Mouse (Mus musculus) heart, adult 18-20 months (tissue): Measurements from ENCODE around the gene Dclre1a. TPM values are rescaled to one million over a fixed set of nuclear protein-coding genes. Genes with fewer than 3 reads are reported as not detected.
A peak's percentile ranks its signal among the peaks of the same experiment; 100 is the strongest.
"Not testable (repeated sequence)": the region's sequence is repeated elsewhere in the genome, so short reads cannot be mapped to it uniquely, and the experiment has no call there.

Experiments used
- DNase-seq, 2 experiments: peaks; one replicate each; pipeline ENCODE4 v3.0.0; 2021 to 2022; ENCODE audit warnings: mixed read lengths in 1 of 2
- total RNA-seq, 2 experiments: library from RNA; stranded (reverse); gene quantifications; 2 replicates each; pipeline ENCODE4 v1.2.3; 2021

Gene Dclre1a
- total RNA-seq, 2 experiments from 2014 or later: 8.3 to 10.1 TPM

DNA sequence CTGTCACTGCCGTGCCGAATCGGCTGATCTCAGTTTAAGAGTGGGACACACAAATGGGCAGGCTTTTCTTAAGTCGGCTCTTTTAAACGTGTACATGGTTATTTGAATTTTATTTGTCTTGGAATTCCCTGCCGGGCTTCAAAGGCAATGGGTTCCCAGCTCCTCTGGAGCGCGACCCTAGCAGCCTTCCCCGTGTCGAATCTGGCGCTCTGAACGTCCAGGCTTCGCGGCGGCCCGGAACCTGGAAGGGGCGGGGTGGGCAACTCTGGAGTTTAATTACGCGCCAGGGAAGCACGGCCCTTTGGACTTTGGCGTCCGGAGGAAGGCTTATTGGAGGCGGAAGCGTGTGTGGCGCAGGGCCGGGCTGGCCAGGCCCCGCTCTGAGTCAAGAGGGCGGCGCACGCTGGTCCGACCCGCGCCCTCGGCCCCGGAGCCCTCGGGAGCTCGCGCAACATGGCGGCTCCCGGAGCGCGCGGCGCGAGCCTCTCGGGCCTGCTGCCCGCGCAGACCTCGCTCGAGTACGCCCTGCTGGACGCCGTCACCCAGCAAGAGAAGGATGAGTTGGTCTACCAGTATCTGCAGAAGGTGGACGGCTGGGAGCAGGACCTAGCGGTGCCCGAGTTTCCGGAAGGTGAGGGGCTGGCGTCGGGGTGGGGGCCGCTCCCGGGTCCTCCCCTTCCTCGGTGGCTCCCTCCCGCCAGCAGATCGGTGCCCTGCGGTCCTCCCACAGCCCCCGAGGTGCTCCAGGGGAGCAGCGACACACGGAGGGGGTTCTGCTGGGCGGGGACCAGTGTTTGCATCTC, 409 bp upstream of the Dclre1a start, which contains the start of gene Nhlrc2:
Gene Nhlrc2, plus strand, starts transcription at position 32 of the 803 bp plus-strand sequence.
- peak; percentile 94 for DNase-seq

DNA sequence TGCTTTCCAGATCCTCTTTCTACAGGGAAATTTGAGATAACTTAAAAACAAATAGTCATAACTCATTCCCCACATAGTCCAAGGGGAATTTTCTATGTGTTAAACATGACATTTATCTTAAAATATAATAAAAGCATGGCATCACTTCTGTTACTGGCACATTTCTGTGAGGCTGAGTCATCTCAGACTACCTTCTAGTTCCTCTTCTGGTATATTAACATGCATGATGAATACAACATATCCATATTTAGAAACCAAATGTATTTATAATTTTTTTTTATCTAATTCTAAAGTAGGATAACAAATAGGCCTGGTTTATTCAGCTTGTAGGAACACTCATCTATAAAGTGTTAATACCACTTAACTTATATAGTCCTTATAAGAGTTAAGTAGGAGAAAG, 2.0 kb downstream of the Dclre1a start:
- DNase-seq: no peak

DNA sequence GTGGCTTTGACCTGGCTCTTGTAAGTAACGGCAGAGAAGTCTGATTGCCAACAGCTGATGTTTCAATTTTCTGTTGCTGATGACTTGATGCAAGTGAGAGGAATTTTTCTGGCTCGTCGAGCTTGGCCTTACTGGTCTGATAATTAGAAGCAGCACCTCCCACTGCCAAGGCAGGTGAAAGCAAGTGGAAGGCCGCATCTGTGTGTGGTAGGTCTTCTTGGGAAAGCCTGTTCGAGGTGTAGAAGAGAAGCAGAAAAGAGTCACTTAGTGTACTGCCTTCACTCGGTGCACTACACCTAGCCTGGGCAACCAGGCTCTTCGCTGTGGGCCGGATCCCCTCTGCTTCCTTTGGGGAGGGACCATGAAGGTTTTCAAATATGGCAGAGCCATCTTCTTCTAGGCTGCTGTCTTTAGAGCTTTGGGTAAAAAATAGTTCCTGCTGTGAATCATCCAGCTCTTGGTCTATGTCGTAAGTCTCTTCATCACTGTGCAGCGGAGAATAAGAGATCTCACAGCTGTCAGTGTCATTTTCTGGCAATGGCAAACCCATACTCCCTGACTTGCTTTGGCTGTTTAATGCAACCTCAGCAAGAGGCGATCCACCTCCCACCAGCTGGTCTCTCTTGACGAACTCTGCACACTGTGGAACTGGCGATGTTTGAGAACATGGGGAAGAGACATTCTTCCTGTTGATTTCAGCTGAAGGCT, 3.2 kb downstream of the Dclre1a start:
- DNase-seq: peak in 1 of 2 experiments; percentile 67

DNA sequence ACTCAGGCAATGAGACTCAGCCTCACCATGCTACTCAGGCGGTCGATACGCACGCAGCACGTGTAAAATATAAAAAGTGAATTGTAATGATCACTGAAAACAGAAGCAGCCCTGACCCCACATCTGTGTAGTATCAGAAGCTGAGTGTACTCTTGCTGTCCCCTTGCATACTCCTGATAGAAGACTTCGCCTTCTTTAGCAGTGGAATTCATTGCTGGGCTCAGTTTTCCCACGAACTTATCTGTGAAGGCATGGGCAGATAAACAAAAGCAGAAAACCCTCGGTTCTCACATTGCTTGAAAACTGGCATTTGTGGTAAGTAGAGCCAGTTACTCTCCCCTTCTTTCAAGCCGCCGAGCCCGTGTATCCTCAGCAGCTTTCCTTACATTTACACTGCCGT, 4.7 kb downstream of the Dclre1a start:
- DNase-seq: no peak

DNA sequence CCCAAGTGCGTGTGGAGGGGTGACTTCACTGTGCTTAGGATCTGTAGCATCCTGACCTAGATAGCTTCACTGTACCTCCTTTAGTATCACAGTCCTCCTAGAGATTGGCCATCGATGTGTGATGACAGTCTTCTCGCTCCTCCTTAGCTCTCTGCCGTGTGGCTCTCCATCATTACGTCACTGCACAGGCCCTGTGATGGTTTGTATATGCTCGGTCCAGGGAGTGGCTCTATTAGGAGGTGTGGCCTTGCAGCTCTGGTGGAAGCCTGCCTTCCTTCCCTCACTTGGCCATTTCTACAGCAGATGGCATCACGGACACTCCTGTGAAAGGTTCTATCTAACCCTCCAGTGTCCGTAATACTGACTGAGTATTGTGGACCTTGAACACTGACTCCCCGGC, 12.3 kb downstream of the Dclre1a start:
- no peak for DNase-seq

DNA sequence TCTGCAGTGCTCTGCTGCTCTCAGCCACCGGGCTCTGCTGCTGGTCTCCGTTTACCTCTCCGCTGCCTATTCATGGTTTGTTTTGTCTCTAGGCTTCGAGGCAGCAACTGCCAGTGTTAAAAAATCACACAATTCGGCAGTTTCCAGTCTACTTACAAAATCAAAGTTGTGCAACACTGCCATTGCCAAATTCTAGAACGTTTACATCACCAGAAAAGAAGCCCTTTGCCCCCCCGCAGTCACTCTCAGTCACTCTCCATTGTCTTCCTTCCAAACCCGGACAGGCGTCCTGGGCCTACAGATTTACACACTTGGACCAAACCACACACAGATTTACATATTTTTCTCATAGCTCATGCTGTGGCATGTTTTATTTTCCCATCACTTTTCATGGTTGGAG, 13.0 kb downstream of the Dclre1a start:
- DNase-seq: peak; percentile 44 to 51

DNA sequence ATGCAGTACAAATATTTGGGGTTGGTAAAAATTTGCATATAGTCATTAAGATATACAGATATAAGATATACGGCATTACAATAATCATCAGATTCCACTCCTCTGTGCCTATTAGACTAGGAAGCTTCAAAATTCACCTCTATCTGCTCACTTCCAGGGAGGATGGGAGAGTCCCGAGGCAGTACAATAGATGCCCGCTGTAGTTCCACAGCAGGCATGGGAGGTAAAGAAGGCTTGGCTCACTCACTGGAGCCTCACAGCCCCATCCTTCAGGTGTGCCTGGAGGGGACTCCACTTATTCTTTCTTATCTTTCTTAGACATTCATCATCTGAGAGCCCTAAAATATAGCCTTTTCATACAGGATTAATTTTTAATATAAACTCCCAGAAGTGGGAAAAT, 13.7 kb downstream of the Dclre1a start:
- no peak for DNase-seq

DNA sequence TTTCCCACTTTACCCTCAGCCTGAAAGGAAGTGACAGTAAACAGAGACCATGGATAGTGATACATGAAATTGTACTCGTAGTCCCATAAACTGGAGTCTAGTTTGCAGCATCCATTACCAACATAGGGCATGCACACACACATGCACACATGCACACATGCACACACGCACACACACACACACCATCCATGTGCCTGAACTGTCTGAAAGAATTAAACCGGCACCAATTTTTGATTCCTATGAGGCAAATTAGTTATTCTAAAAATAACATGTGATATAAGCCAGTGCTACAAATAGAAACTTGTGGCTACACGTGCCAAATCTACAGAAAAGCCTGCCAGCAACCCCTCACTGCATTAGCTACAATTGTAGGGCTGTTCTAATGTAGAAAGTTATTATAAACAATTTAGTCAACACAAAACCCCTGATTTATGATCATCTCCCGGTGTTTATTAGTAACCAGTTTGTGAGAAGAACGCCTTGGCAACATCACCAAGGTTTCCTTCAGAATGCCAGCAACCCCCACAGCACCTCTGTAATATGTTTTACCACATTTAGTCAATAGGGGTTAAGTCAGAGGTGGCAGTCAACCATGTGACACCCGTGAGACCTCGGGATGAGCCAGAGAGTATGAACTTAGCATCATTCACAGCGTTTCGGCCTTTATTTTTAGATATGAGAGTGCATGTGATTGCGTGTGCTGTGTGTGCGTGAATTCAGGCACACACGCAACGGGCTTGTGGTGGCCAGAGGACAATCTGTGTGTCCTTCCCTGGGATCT, 14.5 kb downstream of the Dclre1a start:
- DNase-seq: peak; percentile 41 to 61

DNA sequence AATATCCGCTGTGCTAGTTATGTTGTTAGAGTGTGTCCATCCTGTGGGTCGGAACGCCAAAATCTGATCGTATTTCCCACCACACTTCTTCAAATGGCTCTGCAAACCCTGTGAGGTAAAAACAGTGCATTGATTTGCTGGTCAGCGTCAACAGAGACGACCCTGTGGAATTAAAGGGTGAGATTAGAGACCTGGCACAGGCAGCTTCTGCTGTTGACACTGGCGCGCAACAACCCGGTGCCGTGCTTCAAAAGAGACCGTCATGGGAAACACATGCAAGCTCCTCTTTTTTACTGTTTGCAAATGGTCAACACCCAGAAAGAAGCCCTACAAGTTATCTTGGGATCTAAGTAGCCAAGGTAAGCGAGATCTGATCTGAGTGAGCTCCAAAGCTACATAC, 16.8 kb downstream of the Dclre1a start:
- DNase-seq: no peak

DNA sequence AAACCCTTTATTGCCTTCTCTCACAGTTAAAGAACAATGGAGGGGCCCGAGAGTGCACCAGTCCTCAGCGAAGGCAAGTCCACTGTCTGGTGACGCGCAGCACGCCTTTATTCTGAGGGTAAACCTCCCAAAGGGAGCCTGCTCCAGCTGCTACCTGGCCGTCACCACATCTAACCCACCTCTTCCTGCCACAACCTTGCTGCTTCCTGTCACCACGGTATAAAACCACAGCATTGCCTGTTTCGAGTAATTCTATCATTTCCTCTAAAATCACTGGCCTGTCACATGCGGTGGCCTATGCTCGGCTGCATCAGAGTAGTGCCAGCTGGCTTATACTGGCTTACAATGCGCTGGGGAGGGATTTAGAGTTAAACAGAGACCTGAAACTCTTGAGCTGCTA, 17.5 kb downstream of the Dclre1a start:
- not testable (repeated sequence) for DNase-seq

DNA sequence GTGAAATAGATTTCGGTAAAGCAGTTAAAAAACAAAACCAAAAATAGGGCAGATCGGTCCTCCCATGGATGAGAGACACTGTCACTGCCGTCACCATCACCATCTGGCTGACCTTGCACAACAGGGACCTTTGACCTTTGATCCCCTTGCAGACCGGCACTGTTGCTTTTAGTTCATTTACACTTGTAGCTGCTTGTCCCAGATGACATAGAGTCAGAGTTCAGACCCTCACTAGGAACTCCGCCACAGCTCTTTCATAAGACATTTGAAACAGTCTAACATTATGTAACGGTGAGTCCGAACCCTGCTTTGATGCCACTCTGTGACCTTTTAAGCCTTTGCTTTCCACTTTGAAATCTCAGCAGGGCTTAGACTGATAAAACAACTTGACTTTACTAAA, 28.6 kb downstream of the Dclre1a start:
- not testable (repeated sequence) for DNase-seq

DNA sequence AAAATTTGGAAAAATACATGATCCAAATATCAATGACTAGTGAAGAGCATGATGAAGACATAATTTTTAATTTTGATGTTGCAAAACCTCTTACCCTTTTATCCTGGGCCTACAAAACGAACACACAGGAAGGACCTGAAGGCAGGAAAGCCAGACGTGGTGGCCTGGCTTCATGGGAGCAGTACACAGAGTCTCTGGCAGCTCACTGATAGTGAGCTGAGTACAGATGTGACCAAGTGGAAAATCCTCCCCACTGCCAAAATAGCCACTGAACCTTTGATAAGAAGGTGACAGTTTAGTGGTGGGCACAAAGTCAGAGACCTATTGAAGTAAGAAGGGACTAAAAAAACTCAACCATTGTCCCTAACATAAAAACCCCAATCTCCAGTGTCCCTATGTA, 34.5 kb downstream of the Dclre1a start:
- not testable (repeated sequence) for DNase-seq

DNA sequence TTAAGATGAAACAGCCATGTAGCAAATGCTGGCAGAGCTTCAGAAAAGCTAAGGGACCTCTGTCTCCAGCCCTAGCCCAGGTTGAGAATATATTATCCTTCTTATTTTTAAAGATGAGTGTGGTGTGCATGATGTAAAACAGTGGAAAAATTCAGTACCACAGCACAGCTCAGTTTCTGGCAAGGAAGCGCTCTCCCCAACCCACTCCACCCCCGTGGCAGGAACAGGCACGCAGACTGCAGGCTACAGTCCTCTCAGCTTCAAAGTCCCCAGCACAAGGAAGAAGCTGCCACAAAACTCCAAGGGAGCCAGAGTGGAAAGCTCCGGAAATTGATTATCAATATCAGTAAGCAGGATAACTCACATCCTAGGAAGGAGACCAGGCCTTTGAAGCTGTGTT, 36.8 kb downstream of the Dclre1a start:
- not testable (repeated sequence) for DNase-seq

DNA sequence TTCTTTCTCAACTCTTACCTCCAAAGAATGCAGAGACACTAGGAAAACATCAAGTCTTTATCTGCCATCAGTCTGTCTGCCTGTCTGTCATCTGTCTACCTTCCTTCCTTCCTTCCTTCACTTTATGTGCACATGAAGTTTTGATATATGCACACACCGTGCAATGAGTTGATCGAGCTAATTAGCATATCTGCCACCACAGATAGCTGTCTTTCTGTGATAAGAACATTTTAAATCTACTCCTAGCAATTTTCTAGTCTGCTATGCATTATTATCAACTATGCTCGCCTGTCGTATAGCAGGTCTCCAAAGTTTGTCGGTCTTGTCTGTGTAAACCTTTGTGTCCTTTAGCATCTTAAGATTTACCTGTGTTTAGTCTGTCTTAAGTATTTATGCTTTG, 44.5 kb downstream of the Dclre1a start:
- not testable (repeated sequence) for DNase-seq

DNA sequence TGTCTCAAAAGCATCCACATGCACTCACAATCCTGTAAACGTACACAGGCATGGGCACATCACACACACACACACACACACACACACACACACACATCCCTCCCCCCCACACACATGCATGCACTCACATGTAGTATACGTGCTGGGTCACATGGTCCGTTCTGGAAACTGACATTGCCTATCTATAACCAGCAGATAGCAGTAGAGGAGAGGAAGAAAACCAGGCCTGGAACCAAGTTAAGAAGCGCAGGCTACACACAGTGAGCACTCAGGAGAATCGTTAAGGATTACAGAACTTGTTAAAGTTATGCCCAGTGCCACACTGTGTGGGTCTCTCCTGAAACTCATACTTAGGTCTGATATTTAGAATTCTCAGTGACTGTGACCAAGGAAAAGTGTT, 45.0 kb downstream of the Dclre1a start:
- not testable (repeated sequence) for DNase-seq

DNA sequence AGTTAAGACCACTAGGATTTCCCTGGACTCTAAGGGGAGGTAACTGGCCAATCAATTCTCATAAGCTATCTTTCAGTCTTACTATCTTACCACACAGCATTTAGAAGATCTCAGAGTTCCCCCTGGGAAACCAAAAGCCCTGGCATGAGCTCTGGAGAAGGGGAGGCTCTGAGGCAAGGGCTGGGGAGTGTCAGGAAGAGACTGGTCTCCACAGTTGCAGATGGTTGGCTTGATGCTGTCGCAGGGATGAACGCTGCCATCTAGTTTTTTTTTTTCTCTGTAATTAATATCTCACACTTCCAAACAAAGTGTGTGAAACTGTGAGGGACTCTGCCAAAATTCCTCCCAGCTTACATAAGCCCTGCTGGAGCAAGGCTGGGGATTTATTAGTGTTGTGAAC, 53.9 kb downstream of the Dclre1a start:
- DNase-seq: not testable (repeated sequence)

DNA sequence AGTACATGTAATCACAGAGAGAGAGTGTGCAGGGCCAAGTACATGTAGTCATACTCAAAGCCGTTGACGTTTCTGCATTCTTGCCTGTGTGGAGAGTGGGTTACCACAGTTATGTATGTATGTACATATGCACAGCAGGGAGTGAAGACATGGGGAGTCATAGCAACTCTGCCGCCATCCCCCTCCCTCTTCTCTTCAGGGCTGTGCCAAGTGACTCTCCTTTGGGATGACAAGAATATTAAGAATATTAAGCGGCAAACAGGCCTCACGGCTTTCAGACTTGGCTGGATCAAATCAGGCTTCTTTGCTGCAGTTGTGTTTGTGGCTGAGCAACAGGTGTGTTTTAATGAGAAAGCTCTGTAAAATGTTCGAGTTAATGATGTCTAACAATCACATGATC, 58.4 kb downstream of the Dclre1a start:
- no peak for DNase-seq

DNA sequence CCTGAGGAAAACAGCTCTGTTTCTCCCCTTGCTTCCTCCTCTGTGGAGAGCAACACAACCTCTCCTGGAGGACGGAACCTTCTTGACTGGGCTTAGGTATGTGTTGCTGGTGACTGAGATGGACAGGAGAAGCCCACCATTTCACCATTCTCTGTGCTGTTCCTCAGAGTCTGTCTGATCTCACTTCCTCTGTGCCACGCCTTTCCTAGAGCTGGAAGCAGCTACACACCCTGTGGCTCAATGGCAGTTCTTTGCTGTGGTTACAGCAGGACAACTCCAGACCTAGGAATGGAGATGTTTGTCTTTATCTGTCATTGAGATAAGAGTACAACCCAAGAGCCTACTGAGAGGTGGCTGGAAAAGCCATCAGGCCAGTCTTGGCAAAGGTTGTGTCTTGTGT, 60.7 kb downstream of the Dclre1a start:
- DNase-seq: no peak

DNA sequence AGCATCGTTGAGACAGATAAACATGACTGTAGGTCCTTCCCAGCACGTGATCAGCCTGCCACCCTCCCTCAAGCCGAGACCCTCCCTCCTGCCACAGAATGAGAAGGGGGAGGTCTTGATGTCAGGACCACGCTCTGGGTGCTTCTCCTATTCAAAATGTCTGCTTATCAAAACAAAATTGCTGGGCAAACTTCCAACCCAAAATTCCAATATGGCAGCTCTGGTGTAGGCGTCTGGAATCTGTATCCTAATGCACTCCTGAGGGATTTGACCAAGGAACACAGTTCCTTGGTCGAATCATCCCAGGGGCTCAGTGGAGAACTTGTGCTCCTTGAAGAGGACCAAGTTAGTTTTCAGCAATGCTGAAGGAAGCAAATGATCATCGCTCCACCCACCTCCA, 61.1 kb downstream of the Dclre1a start:
- DNase-seq: no peak

DNA sequence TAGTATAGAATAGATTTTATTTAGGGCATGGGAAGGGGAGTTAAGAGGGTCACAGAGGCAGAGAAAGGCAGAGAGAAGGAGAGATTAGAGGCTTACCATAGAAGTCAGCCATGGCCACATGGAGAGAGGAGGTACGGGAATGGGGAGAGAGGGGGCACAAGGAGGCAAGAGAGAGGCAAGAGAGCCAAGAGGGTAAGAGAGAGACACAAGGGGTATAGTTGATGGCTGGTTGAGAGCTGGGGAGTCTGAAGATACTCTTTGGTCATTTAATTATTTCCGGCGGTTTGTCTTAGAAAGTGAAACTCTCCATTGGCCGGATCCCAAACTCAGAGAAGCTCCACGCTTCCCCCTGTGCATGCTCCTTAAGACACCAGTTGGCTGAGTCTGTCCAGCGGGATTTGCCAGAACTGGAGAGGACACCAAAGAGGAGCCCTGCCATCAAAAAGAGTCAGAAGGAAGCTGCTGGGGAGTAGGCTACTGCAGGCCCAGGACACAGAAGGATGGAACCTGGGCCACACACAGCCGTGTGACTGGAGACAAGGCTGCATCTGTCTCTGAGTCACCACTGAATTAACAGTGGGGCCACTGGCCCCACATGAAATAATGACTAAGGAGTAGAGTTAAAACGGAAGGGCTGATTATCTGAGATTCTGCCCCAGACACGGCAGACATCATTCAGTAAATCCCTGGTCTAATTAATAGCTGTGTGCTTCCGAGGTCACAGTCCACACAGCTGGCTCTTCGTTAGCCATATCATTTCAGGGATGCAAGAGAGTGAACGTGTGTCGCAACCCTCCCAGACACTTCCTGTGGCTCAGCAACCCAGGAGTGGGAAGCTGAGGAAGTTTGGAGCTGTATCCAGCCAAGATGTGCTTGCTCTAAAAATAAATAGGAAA, 62.4 kb downstream of the Dclre1a start:
- DNase-seq: peak; percentile 57 to 76

DNA sequence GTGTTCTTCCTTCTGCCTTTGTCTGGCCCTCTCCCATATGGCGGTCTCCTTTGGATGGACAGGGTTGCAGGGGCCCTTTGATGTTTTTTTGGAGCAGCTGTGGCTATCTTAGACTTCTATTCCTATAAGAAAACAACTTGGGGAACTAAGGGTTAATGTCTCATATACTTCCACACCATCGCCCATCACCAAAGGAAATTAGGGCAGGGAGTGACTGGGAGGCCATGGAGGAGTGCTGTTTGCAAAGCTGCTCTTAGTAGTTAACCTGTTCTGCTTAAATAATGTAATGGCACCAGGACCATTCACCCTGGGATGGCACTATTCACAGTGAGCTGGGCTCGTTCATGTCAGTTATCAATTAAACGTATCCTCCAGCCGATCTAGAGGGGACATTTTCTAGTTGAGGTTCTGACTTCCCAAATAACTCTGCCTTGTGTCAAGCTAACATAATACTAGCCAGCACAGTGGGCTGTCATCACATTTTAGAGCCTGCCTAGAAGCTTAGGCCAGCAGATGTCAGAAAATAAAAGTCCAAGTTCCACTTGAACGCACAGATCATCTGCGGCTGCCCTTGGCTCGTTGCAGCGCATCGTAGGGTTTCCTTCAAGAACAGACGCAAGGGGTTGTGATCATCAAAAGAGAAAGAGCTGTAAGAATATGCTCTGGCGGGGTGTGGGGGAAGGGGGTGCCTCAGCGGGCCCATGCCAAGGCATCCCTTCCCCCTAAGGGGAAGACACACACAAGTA, 63.2 kb downstream of the Dclre1a start:
- DNase-seq: no peak
